In genomic region chr9:76722881-76723280, GRCm38 (mm10) we compare ENCODE assay signal across 20 mouse cellular contexts.
"Had no signal": no experiment of that assay in that cellular context is flagged by ENCODE, and none has a peak within 500 bp of the region (broad histone marks: within the 10 kb centered on the region; RNA-seq: fewer than 3 reads in every experiment).

No protein-coding gene starts in this region.

- H3K4me2 ChIP-seq: limb, embryonic 13.5 days; liver, embryonic 12.5 days; liver, embryonic 15.5 days; lung, embryonic 15.5 days; midbrain, embryonic 12.5 days; midbrain, embryonic 15.5 days; neural tube, embryonic 12.5 days; neural tube, embryonic 15.5 days had no signal

- H3K9ac ChIP-seq: limb, embryonic 13.5 days; liver, embryonic 12.5 days; liver, embryonic 15.5 days; lung, embryonic 15.5 days; midbrain, embryonic 12.5 days; midbrain, embryonic 15.5 days; neural tube, embryonic 12.5 days; neural tube, embryonic 15.5 days had no signal

- DNase-seq: kidney, postnatal 14 days; kidney, postnatal 4 days; liver; lung, adult 18-20 months; lung, postnatal 10 days; lung, postnatal 4 days; retina, postnatal 1 day; right cerebral cortex, postnatal 25 days; spleen, adult 18-20 months; thymus, adult 18-20 months; thymus, postnatal 36 days had no signal

- H3K36me3 ChIP-seq: limb, embryonic 10.5 days; limb, embryonic 13.5 days; liver, embryonic 12.5 days; liver, embryonic 15.5 days; lung, embryonic 15.5 days; midbrain, embryonic 12.5 days; midbrain, embryonic 15.5 days; neural tube, embryonic 12.5 days; neural tube, embryonic 15.5 days had no signal

- H3K27ac ChIP-seq: limb, embryonic 10.5 days; limb, embryonic 13.5 days; liver, embryonic 12.5 days; liver, embryonic 15.5 days; lung, embryonic 15.5 days; midbrain, embryonic 12.5 days; midbrain, embryonic 15.5 days; neural tube, embryonic 12.5 days; neural tube, embryonic 15.5 days had no signal

- H3K4me3 ChIP-seq: limb, embryonic 10.5 days; limb, embryonic 13.5 days; liver, embryonic 12.5 days; liver, embryonic 15.5 days; lung, embryonic 15.5 days; midbrain, embryonic 12.5 days; midbrain, embryonic 15.5 days; neural tube, embryonic 12.5 days; neural tube, embryonic 15.5 days had no signal

- H3K9me3 ChIP-seq: limb, embryonic 10.5 days; limb, embryonic 13.5 days; liver, embryonic 12.5 days; liver, embryonic 15.5 days; lung, embryonic 15.5 days; midbrain, embryonic 12.5 days; midbrain, embryonic 15.5 days; neural tube, embryonic 12.5 days; neural tube, embryonic 15.5 days had no signal

- H3K4me1 ChIP-seq: limb, embryonic 10.5 days; limb, embryonic 13.5 days; liver, embryonic 12.5 days; liver, embryonic 15.5 days; lung, embryonic 15.5 days; midbrain, embryonic 12.5 days; midbrain, embryonic 15.5 days; neural tube, embryonic 12.5 days; neural tube, embryonic 15.5 days had no signal

- H3K27me3 ChIP-seq: limb, embryonic 13.5 days; liver, embryonic 12.5 days; liver, embryonic 15.5 days; lung, embryonic 15.5 days; midbrain, embryonic 12.5 days; midbrain, embryonic 15.5 days; neural tube, embryonic 12.5 days; neural tube, embryonic 15.5 days had no signal

- ATAC-seq: liver, embryonic 12.5 days; midbrain, embryonic 15.5 days had no signal
